Mouse (Mus musculus): ENCODE measurements around the gene Dot1l. TPM values are rescaled to one million over a fixed set of nuclear protein-coding genes. Genes with fewer than 3 reads are reported as not detected.

Dot1l gene
- polyA plus RNA-seq, 1 experiment from 2014 or later, result 27.3 TPM

DNA sequence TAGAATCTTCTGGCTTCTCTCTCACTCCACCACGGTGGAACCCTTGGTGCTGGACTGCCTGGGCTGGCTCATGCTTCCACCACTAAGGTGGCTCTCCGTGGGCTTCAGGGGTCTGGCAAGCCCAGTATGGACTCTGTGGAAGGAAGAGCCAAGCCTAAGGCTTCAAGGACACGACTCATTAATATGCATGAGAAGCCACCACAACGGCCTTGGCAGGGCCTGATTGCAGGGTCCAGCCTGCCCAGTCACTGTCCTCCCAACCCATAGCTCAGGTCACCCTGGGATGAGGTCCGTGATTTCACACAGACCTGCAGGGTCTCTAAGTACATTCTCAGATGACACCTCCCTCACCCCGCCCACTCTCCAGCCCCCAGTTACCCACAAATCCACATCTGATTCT, 84.8 kb downstream of the Dot1l start:
- no peak overlapping the region for H3K4me3 ChIP-seq (ENCODE audit: low read depth, low read length)
- no peak overlapping the region for H3K27ac ChIP-seq (ENCODE audit: low read depth, low read length)
- 65% methylated on average over 6 of the region's 6 CpGs for WGBS
- H3K4me2 ChIP-seq (ENCODE audit: low read depth, low read length), result no peak overlapping the region
- H3K9ac ChIP-seq (replicated peaks; ENCODE audit: low read depth, low read length), result no peak overlapping the region
- no peaks in the 10 kb centered on the region for H3K9me3 ChIP-seq (ENCODE audit: control insufficient read depth, low read length)
- no peak for ATAC-seq (ENCODE audit: low read depth)
- 0 out of 2 replicates have a peak, but pooled peaks cover 3% of the 10 kb centered on the region for H3K36me3 ChIP-seq (ENCODE audit: control insufficient read depth, insufficient read depth, low read length)
- 0 out of 2 replicates have a peak, but pooled peaks cover 3% of the 10 kb centered on the region for H3K4me1 ChIP-seq (ENCODE audit: control insufficient read depth, insufficient read depth, low read length)
- H3K27me3 ChIP-seq (ENCODE audit: control insufficient read depth, insufficient read depth, low read length), result peaks cover 29% of the 10 kb centered on the region

DNA sequence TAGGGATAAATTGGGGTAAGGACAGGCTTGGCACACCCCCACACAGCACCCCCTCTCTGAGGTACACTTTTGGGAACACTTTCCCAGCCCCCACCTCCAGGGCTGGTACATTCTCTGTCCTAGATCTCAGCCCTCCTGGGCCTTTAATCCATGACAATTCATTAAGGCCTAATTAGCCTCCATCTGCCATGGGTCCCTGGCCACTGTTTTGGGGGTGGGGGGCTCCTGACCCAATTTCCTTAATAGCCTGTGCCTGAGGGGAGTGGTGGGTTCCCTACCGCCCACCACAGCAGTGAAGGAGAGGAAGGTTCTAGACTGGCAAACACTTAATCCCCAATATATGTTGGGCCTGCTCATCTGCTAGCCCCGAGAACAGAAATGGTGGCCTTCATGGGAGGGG, 86.7 kb downstream of the Dot1l start:
- WGBS, result 70% methylated on average over 2 of the region's 2 CpGs
- Histone ChIP-seq H3K4me1 (ENCODE audit: control insufficient read depth, insufficient read depth, low read length) (no peaks in the 10 kb centered on the region), H3K4me3 (ENCODE audit: low read depth, low read length) (no peak overlapping the region), H3K36me3 (ENCODE audit: control insufficient read depth, insufficient read depth, low read length) (no peaks in the 10 kb centered on the region), H3K9ac (replicated peaks; ENCODE audit: low read depth, low read length) (no peak overlapping the region), H3K9me3 (ENCODE audit: control insufficient read depth, low read length) (no peaks in the 10 kb centered on the region), H3K27ac (ENCODE audit: low read depth, low read length) (no peak overlapping the region), H3K27me3 (ENCODE audit: control insufficient read depth, insufficient read depth, low read length) (peaks cover 28% of the 10 kb centered on the region), H3K4me2 (ENCODE audit: low read depth, low read length) (no peak overlapping the region)
- ATAC-seq (ENCODE audit: low read depth), result no peak

DNA sequence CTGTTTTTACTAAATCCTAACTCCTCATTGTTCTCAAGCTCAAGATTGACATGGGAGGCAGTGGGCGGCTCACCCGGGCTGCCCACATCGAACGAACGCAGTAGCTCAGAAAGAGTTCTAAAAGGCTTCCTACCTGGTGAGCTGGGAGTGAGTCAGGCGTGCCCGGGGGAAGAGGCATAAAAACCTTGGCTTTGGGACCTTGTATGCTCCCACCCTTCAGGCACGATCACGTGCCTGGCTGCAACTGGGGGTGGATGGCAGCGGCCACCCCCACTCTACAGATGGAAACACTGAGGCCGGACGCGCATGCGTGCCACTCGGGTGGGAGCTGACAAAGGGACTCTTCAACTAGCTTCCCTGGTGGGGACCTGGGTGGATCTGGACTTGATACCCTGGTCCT, 87.3 kb downstream of the Dot1l start:
- Histone ChIP-seq H3K36me3 (ENCODE audit: control insufficient read depth, insufficient read depth, low read length) (no peaks in the 10 kb centered on the region), H3K4me2 (ENCODE audit: low read depth, low read length) (no peak overlapping the region), H3K9me3 (ENCODE audit: control insufficient read depth, low read length) (no peaks in the 10 kb centered on the region), H3K4me1 (ENCODE audit: control insufficient read depth, insufficient read depth, low read length) (no peaks in the 10 kb centered on the region), H3K4me3 (ENCODE audit: low read depth, low read length) (no peak overlapping the region), H3K9ac (replicated peaks; ENCODE audit: low read depth, low read length) (no peak overlapping the region), H3K27me3 (ENCODE audit: control insufficient read depth, insufficient read depth, low read length) (peaks cover 28% of the 10 kb centered on the region), H3K27ac (ENCODE audit: low read depth, low read length) (no peak overlapping the region)
- no peak for ATAC-seq (ENCODE audit: low read depth)
- 85% methylated on average over 15 of the region's 15 CpGs for WGBS

DNA sequence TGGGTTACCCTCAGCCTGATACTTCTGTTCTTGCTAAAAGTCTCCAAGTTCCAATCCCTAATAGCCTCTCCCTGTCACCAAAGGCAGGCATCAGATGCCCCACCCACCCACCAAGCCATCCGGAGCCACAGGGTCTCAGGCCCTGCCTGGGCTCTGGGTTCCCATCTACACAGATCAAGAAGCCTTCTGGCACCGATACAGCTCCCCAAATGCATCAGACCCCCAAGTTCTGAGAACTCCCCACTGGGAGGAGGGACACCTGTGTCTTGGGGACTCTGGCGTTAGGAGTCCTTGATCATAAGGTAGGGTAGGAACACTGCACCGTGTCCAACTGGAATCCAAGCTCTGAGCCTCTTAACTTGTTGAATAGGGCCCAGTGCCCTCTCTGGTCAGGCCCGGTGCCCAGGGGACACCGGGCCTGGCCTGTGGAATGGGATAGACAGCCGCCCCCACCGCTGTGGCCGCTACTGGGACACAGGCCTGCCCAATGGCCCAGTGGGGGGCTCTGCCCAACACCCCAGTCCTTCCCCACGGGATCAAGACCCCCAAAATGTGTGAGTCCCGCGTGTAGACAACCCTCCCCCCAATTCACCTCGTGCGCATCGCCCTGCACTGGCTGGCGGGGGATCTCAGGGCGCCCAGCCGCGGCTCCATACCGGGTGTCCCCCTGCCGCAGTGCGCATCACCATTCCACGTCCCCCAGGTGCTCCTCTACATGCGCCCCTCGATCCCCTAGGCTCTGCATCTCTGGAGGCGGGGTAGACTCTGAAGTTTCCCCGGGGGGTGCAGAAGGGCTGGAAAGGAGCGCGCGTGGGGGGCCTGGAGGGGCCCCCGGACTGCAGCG, 88.3 kb downstream of the Dot1l start:
- Histone ChIP-seq H3K4me1 (ENCODE audit: control insufficient read depth, insufficient read depth, low read length) (no peaks in the 10 kb centered on the region), H3K4me3 (ENCODE audit: low read depth, low read length) (peak overlapping the region; percentile 46), H3K4me2 (ENCODE audit: low read depth, low read length) (peak overlapping the region; percentile 76), H3K36me3 (ENCODE audit: control insufficient read depth, insufficient read depth, low read length) (no peaks in the 10 kb centered on the region), H3K27ac (ENCODE audit: low read depth, low read length) (no peak overlapping the region), H3K9ac (replicated peaks; ENCODE audit: low read depth, low read length) (peak overlapping the region; percentile 66), H3K9me3 (ENCODE audit: control insufficient read depth, low read length) (no peaks in the 10 kb centered on the region), H3K27me3 (ENCODE audit: control insufficient read depth, insufficient read depth, low read length) (peaks cover 28% of the 10 kb centered on the region)
- peak; percentile 47; the same call in 1 of the 2 replicates for ATAC-seq (ENCODE audit: low read depth)
- 10% methylated on average over 25 of the region's 32 CpGs for WGBS

DNA sequence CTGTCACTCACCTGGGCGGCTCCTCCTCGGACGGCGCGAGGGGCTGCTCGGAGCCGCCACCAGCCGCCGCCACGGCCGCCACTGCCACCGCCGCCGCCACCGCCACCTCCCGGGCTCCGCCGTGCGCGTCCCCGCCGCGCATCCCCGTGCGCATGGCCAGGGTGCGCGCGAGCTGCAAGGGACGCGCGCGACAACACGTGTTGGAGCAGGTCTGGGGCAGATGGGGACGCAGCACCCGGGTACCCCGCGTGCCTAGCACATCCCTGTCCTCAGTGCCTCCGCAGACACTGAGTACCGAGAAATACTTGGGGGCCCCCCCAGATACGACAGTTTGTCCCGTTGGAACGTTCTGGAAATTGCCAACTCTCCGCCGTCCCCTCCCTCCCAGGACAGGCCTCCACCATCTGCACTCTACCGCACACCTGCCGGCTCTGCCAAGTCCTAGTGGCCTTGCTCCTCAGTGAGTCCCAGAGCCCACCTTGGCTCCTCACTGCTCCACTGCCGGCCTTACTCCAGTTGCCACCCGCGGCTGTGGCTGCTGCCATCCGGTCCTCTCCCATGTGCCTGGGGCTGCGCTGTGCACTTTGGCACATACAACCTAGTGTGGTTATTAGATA, 89.0 kb downstream of the Dot1l start, which contains the start of gene Lingo3:
Lingo3 (minus strand) TSS at position 109 of the 617 bp plus-strand sequence.
- Histone ChIP-seq H3K27me3 (ENCODE audit: control insufficient read depth, insufficient read depth, low read length) (peaks cover 28% of the 10 kb centered on the region), H3K4me2 (ENCODE audit: low read depth, low read length) (peak within 1 kb of the TSS; percentile 76), H3K4me3 (ENCODE audit: low read depth, low read length) (peak within 1 kb of the TSS; percentile 46), H3K36me3 (ENCODE audit: control insufficient read depth, insufficient read depth, low read length) (no peaks in the 10 kb centered on the region), H3K9ac (replicated peaks; ENCODE audit: low read depth, low read length) (peak within 1 kb of the TSS; percentile 66), H3K9me3 (ENCODE audit: control insufficient read depth, low read length) (no peaks in the 10 kb centered on the region), H3K4me1 (ENCODE audit: control insufficient read depth, insufficient read depth, low read length) (no peaks in the 10 kb centered on the region), H3K27ac (ENCODE audit: low read depth, low read length) (no peak within 1 kb of the TSS)
- 9% methylated on average over 27 of the region's 51 CpGs for WGBS
- ATAC-seq (ENCODE audit: low read depth), result peak; percentile 67

MicroRNAs within 50 kb of the gene (microRNA counts, 519-probe panel; counts per million panel counts)
- not detected for microRNA mmu-miR-1982

Small RNAs within 50 kb of the gene (microRNA-seq; reads per million reads assigned to microRNA genes)
- 3.7 reads per million, percentile 5 among the genes with 10 or more reads in this experiment for gene Mir1982

Other genes starting within 250 kb of the Dot1l start
- 0.79 and 1.5 TPM in 2 replicates for gene Atp8b3, start 216.1 kb upstream of the Dot1l start, polyA plus RNA-seq (2014; fragmentation: Nextera tagmentation; extraction: Ambion mirVana)
- 30.6 and 30.7 TPM in 2 replicates for gene Rexo1, start 193.6 kb upstream of the Dot1l start, polyA plus RNA-seq (2014; fragmentation: Nextera tagmentation; extraction: Ambion mirVana)
- gene Klf16, start 177.9 kb upstream of the Dot1l start, polyA plus RNA-seq (2014; fragmentation: Nextera tagmentation; extraction: Ambion mirVana), result 3.5 and 4.8 TPM in 2 replicates
- gene Abhd17a, start 164.9 kb upstream of the Dot1l start, polyA plus RNA-seq (2014; fragmentation: Nextera tagmentation; extraction: Ambion mirVana), result 144 and 155 TPM in 2 replicates
- gene Scamp4, start 152.3 kb upstream of the Dot1l start, polyA plus RNA-seq (2014; fragmentation: Nextera tagmentation; extraction: Ambion mirVana), result 71.6 and 72.4 TPM in 2 replicates
- gene Adat3, start 152.3 kb upstream of the Dot1l start, polyA plus RNA-seq (2014; fragmentation: Nextera tagmentation; extraction: Ambion mirVana), result 5.5 and 6.7 TPM in 2 replicates
- gene Gm49322, start 149.2 kb upstream of the Dot1l start, polyA plus RNA-seq (2014; fragmentation: Nextera tagmentation; extraction: Ambion mirVana), result 0.96 and 0.98 TPM in 2 replicates
- 50.3 and 76.8 TPM in 2 replicates for gene Csnk1g2, start 132.4 kb upstream of the Dot1l start, polyA plus RNA-seq (2014; fragmentation: Nextera tagmentation; extraction: Ambion mirVana)
- gene Btbd2, start 98.1 kb upstream of the Dot1l start, polyA plus RNA-seq (2014; fragmentation: Nextera tagmentation; extraction: Ambion mirVana), result 75.0 and 79.7 TPM in 2 replicates
- 43.1 and 57.3 TPM in 2 replicates for gene Mknk2, start 77.1 kb upstream of the Dot1l start, polyA plus RNA-seq (2014; fragmentation: Nextera tagmentation; extraction: Ambion mirVana)
- 42.0 and 48.6 TPM in 2 replicates for gene Mob3a, start 53.2 kb upstream of the Dot1l start, polyA plus RNA-seq (2014; fragmentation: Nextera tagmentation; extraction: Ambion mirVana)
- gene Izumo4, start 53.0 kb upstream of the Dot1l start, polyA plus RNA-seq (2014; fragmentation: Nextera tagmentation; extraction: Ambion mirVana), result 24.9 and 29.5 TPM in 2 replicates
- 109 and 125 TPM in 2 replicates for gene Ap3d1, start 12.9 kb upstream of the Dot1l start, polyA plus RNA-seq (2014; fragmentation: Nextera tagmentation; extraction: Ambion mirVana)
- gene Sf3a2, start 43.0 kb downstream of the Dot1l start, polyA plus RNA-seq (2014; fragmentation: Nextera tagmentation; extraction: Ambion mirVana), result 63.3 and 66.8 TPM in 2 replicates
- gene Plekhj1, start 43.4 kb downstream of the Dot1l start, polyA plus RNA-seq (2014; fragmentation: Nextera tagmentation; extraction: Ambion mirVana), result 126 and 127 TPM in 2 replicates
- 0.15 and 0.16 TPM in 2 replicates for gene Amh, start 50.0 kb downstream of the Dot1l start, polyA plus RNA-seq (2014; fragmentation: Nextera tagmentation; extraction: Ambion mirVana)
- 0.74 and 0.86 TPM in 2 replicates for gene Jsrp1, start 58.3 kb downstream of the Dot1l start, polyA plus RNA-seq (2014; fragmentation: Nextera tagmentation; extraction: Ambion mirVana)
- 1,177 and 1,236 TPM in 2 replicates for gene Oaz1, start 71.5 kb downstream of the Dot1l start, polyA plus RNA-seq (2014; fragmentation: Nextera tagmentation; extraction: Ambion mirVana)
- 8.1 and 12.0 TPM in 2 replicates for gene Lingo3, start 88.8 kb downstream of the Dot1l start, polyA plus RNA-seq (2014; fragmentation: Nextera tagmentation; extraction: Ambion mirVana)
- 220 and 260 TPM in 2 replicates for gene Lsm7, start 100.0 kb downstream of the Dot1l start, polyA plus RNA-seq (2014; fragmentation: Nextera tagmentation; extraction: Ambion mirVana)
- gene Sppl2b, start 100.1 kb downstream of the Dot1l start, polyA plus RNA-seq (2014; fragmentation: Nextera tagmentation; extraction: Ambion mirVana), result 60.3 and 61.5 TPM in 2 replicates
- gene Tmprss9, start 116.6 kb downstream of the Dot1l start, polyA plus RNA-seq (2014; fragmentation: Nextera tagmentation; extraction: Ambion mirVana), result 0.12 and 0.13 TPM in 2 replicates
- 337 and 352 TPM in 2 replicates for gene Timm13, start 145.8 kb downstream of the Dot1l start, polyA plus RNA-seq (2014; fragmentation: Nextera tagmentation; extraction: Ambion mirVana)
- gene Lmnb2, start 163.0 kb downstream of the Dot1l start, polyA plus RNA-seq (2014; fragmentation: Nextera tagmentation; extraction: Ambion mirVana), result 10.8 and 16.1 TPM in 2 replicates
- gene Gadd45b, start 174.9 kb downstream of the Dot1l start, polyA plus RNA-seq (2014; fragmentation: Nextera tagmentation; extraction: Ambion mirVana), result 7.4 and 7.6 TPM in 2 replicates